Mouse (Mus musculus): ENCODE data around the gene Jhy. TPM values are rescaled to one million over a fixed set of nuclear protein-coding genes. Genes with fewer than 3 reads are reported as not detected.

The Jhy gene
- polyA plus RNA-seq, 1 experiment from 2014 or later, result not detected

GRCm38 (mm10) chr9:40875431-40875830, 88.5 kb downstream of the Jhy start:
- Histone ChIP-seq H3K4me2 (no peak overlapping the region), H3K4me3 (ENCODE audit: low read depth, low read length) (no peak overlapping the region), H3K36me3 (ENCODE audit: control insufficient read depth, insufficient read depth, low read length) (no peaks in the 10 kb centered on the region), H3K27ac (ENCODE audit: low read depth, low read length) (no peak overlapping the region), H3K9me3 (ENCODE audit: control insufficient read depth, low read length) (no peaks in the 10 kb centered on the region), H3K9ac (ENCODE audit: low read depth, low read length) (no peak overlapping the region), H3K27me3 (replicated peaks; ENCODE audit: control insufficient read depth, insufficient read depth, low read length) (peaks cover 97% of the 10 kb centered on the region), H3K4me1 (replicated peaks; ENCODE audit: control insufficient read depth, insufficient read depth, low read length) (0 out of 2 replicates have a peak, but pooled peaks cover 3% of the 10 kb centered on the region)
- DNase-seq (ENCODE audit: low spot score), result no peak
- WGBS, result 4% methylated on average over 17 of the region's 17 CpGs
- no peak for ATAC-seq (replicated peaks; ENCODE audit: low FRiP score)

DNA sequence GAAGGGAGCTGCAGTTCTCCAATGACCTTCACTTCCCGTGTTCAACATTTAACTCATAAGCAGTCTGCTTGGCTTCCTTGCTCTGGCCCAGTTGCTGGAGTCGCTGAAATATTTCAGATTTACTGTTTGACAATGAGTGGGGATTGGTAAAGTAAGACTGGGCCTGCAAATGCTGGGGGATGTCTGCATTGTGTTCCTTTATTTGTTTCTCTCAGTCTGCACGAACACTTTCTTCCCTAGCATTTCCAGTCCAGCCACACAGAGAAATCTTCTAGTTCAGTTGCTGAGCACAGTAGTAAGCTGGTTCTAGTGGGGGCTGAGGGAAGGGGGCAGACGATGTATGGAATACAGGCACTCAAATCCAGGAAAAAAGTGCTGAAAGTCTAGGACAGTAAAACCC, 89.0 kb downstream of the Jhy start:
- H3K36me3 ChIP-seq (ENCODE audit: control insufficient read depth, insufficient read depth, low read length), result no peaks in the 10 kb centered on the region

DNA sequence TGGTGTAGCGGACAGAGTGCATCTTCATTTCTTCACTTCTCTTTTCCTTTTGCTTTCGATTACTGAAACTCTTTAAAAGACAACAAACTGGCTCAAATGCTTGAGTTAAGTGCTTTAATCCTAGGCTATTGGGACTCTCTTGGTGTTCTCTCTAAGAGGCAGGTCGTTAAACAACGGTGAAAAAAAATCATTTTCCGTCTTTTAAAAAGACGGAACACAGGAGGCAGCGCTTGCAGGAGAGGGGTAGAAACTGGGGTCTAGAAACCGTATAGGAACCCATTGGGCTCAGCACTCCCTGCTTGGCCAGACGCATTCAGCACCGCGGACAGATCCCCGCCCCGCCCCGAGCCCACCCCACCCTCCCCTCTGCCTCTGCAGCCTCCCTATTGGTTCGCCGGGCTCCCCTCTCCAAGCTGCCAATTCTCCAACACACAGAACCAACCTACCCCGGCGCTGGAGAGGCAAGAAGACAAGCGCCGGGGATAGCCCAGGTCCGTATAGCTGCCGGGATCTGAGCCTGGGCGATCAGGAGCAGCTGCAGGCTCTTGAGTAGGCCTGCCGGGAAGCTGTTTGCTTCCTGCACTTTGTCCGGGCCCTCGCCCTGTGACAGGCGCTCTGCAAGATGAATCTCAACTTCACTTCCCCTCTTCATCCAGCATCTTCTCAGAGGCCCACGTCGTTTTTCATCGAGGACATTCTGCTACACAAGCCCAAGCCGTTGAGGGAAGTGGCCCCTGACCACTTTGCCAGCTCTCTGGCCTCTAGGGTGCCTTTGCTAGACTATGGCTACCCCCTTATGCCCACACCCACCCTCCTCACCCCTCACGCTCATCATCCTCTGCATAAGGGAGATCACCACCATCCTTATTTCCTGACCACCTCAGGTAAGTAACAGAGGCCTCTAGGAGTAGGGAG, 90.1 kb downstream of the Jhy start, which contains the start of gene Bsx:
Gene Bsx (plus strand): TSS at position 572 of the 915 bp plus-strand sequence.
- Histone ChIP-seq H3K9me3 (ENCODE audit: control insufficient read depth, low read length) (no peaks in the 10 kb centered on the region), H3K4me2 (peak within 1 kb of the TSS; percentile 46), H3K9ac (ENCODE audit: low read depth, low read length) (no peak within 1 kb of the TSS), H3K36me3 (ENCODE audit: control insufficient read depth, insufficient read depth, low read length) (no peaks in the 10 kb centered on the region), H3K27ac (ENCODE audit: low read depth, low read length) (no peak within 1 kb of the TSS), H3K27me3 (replicated peaks; ENCODE audit: control insufficient read depth, insufficient read depth, low read length) (peaks cover 93% of the 10 kb centered on the region), H3K4me3 (ENCODE audit: low read depth, low read length) (no peak within 1 kb of the TSS), H3K4me1 (replicated peaks; ENCODE audit: control insufficient read depth, insufficient read depth, low read length) (0 out of 2 replicates have a peak, but pooled peaks cover 3% of the 10 kb centered on the region)
- WGBS, result 3% methylated on average over 32 of the region's 32 CpGs
- DNase-seq (ENCODE audit: low spot score) (peak; percentile 86), ATAC-seq (replicated peaks; ENCODE audit: low FRiP score) (peak; percentile 53; the same call in 1 of the 2 replicates)

More for the DNA sequence above, 89.0 kb downstream of the Jhy start:
- Histone ChIP-seq H3K9ac (ENCODE audit: low read depth, low read length) (no peak overlapping the region), H3K27me3 (replicated peaks; ENCODE audit: control insufficient read depth, insufficient read depth, low read length) (peaks cover 97% of the 10 kb centered on the region), H3K4me3 (ENCODE audit: low read depth, low read length) (no peak overlapping the region), H3K4me1 (replicated peaks; ENCODE audit: control insufficient read depth, insufficient read depth, low read length) (0 out of 2 replicates have a peak, but pooled peaks cover 3% of the 10 kb centered on the region), H3K27ac (ENCODE audit: low read depth, low read length) (no peak overlapping the region), H3K9me3 (ENCODE audit: control insufficient read depth, low read length) (no peaks in the 10 kb centered on the region), H3K4me2 (no peak overlapping the region)
- DNase-seq (ENCODE audit: low spot score) (no peak), ATAC-seq (replicated peaks; ENCODE audit: low FRiP score) (no peak)
- WGBS, result 6% methylated on average over 4 of the region's 4 CpGs

DNA sequence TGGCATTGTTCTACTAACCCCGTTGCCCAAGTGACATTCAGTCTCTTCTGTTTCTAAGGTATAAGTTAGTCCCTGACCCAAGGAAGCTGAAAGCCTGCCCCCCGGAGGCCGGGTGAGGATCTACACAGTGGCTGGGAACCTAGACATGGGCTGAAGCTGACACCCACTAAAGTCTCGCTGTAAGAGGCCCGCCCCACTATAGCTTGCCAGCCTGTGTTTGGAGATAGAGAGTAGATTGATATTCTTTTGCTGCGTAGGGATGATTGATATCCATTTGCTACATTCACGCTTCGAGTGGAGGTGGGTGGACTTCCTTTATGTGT, 91.8 kb downstream of the Jhy start:
- DNase-seq (ENCODE audit: low spot score), result no peak
- H3K9ac ChIP-seq (ENCODE audit: low read depth, low read length), result no peak overlapping the region
- ATAC-seq (replicated peaks; ENCODE audit: low FRiP score), result no peak
- 5% methylated on average over 8 of the region's 8 CpGs for WGBS
- no peaks in the 10 kb centered on the region for H3K9me3 ChIP-seq (ENCODE audit: control insufficient read depth, low read length)
- peaks cover 76% of the 10 kb centered on the region for H3K27me3 ChIP-seq (replicated peaks; ENCODE audit: control insufficient read depth, insufficient read depth, low read length)
- no peak overlapping the region for H3K27ac ChIP-seq (ENCODE audit: low read depth, low read length)
- H3K4me3 ChIP-seq (ENCODE audit: low read depth, low read length), result peak overlapping the region; percentile 20; the same call in 1 of the 2 replicates
- H3K4me1 ChIP-seq (replicated peaks; ENCODE audit: control insufficient read depth, insufficient read depth, low read length), result 0 out of 2 replicates have a peak, but pooled peaks cover 3% of the 10 kb centered on the region
- H3K36me3 ChIP-seq (ENCODE audit: control insufficient read depth, insufficient read depth, low read length), result no peaks in the 10 kb centered on the region
- peak overlapping the region; percentile 45 for H3K4me2 ChIP-seq

DNA sequence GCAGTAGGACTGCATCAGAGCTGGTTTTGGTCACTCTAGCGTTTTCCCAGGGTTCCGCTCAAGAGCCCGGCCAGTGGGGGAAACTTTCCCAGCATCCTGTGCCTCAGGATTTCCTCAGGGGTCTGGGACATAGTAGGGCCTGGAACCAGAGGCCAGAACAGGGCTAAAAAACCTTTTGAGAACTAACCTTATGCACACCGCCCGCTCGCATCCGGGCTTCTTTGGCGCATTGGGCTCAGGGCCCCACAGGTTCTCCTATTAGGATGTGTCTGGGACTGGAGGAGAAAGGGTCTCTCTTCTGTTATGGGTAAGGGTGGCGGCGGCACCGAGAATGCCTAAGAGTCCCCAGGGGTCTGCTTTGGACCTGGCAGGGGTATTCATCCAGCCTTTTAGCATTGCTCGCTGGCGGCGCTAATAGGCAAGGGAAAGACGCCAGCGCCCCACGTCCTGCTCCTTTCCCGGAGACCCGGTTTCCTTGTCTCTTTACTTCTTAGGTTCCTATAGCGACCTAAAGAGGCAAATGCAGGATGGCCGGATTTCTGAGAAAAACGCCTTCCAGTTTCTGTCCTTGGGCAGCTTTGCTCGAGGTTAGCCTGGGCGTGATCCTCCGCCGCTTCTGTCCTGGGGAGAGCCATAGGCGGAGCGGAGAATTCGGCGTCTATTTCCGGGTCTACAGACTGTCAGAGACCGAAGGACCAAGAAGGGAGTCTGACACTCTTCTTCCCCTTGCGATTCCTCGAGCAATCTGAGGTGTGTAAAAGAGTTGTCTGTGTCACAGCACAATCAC, 92.4 kb downstream of the Jhy start:
- no peak for ATAC-seq (replicated peaks; ENCODE audit: low FRiP score)
- peak overlapping the region; percentile 20 for H3K4me3 ChIP-seq (ENCODE audit: low read depth, low read length)

DNA sequence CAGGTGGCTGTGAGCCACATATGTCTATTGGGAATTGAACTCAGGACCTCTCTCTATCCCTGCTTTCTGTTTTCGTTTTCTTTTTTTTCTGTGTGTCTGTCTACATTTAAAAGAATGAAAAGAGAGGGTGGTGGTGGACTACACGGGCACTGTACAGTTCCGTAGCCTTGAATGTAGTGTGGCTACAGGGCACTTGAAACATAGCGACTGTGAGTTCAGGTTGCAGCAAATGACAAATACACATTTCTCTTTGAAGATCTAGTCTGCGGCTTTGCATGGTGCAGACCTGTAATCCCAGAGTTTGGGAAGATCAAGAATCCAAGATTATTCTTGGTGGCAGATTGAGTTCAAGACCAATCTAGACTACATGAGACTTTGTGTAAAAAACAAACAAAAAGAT, 93.6 kb downstream of the Jhy start:
- Histone ChIP-seq H3K4me2 (no peak overlapping the region), H3K9me3 (ENCODE audit: control insufficient read depth, low read length) (no peaks in the 10 kb centered on the region), H3K4me1 (replicated peaks; ENCODE audit: control insufficient read depth, insufficient read depth, low read length) (0 out of 2 replicates have a peak, but pooled peaks cover 3% of the 10 kb centered on the region), H3K27ac (ENCODE audit: low read depth, low read length) (no peak overlapping the region), H3K36me3 (ENCODE audit: control insufficient read depth, insufficient read depth, low read length) (no peaks in the 10 kb centered on the region), H3K4me3 (ENCODE audit: low read depth, low read length) (no peak overlapping the region), H3K27me3 (replicated peaks; ENCODE audit: control insufficient read depth, insufficient read depth, low read length) (peaks cover 58% of the 10 kb centered on the region), H3K9ac (ENCODE audit: low read depth, low read length) (no peak overlapping the region)
- DNase-seq (ENCODE audit: low spot score) (no peak), ATAC-seq (replicated peaks; ENCODE audit: low FRiP score) (no peak)
- WGBS, result 76% methylated on average over 5 of the region's 5 CpGs

More for the DNA sequence above, 92.4 kb downstream of the Jhy start:
- Histone ChIP-seq H3K4me1 (replicated peaks; ENCODE audit: control insufficient read depth, insufficient read depth, low read length) (0 out of 2 replicates have a peak, but pooled peaks cover 3% of the 10 kb centered on the region), H3K36me3 (ENCODE audit: control insufficient read depth, insufficient read depth, low read length) (no peaks in the 10 kb centered on the region), H3K27me3 (replicated peaks; ENCODE audit: control insufficient read depth, insufficient read depth, low read length) (peaks cover 70% of the 10 kb centered on the region), H3K27ac (ENCODE audit: low read depth, low read length) (no peak overlapping the region), H3K9ac (ENCODE audit: low read depth, low read length) (no peak overlapping the region), H3K4me2 (peak overlapping the region; percentile 45), H3K9me3 (ENCODE audit: control insufficient read depth, low read length) (no peaks in the 10 kb centered on the region)
- 3% methylated on average over 34 of the region's 34 CpGs for WGBS
- DNase-seq (ENCODE audit: low spot score), result no peak

GRCm38 (mm10) chr9:40859196-40859595, 104.7 kb downstream of the Jhy start:
- no peaks in the 10 kb centered on the region for H3K36me3 ChIP-seq (ENCODE audit: control insufficient read depth, insufficient read depth, low read length)
- H3K27me3 ChIP-seq (replicated peaks; ENCODE audit: control insufficient read depth, insufficient read depth, low read length), result peaks cover 21% of the 10 kb centered on the region
- no peak overlapping the region for H3K27ac ChIP-seq (ENCODE audit: low read depth, low read length)
- no peak overlapping the region; the same call in 1 of the 2 replicates for H3K4me3 ChIP-seq (ENCODE audit: low read depth, low read length)
- H3K4me2 ChIP-seq, result peak overlapping the region; percentile 47
- H3K4me1 ChIP-seq (replicated peaks; ENCODE audit: control insufficient read depth, insufficient read depth, low read length), result no peaks in the 10 kb centered on the region
- DNase-seq (ENCODE audit: low spot score) (no peak), ATAC-seq (replicated peaks; ENCODE audit: low FRiP score) (no peak)
- WGBS, result 13% methylated on average over 9 of the region's 9 CpGs
- H3K9ac ChIP-seq (ENCODE audit: low read depth, low read length), result no peak overlapping the region
- no peaks in the 10 kb centered on the region for H3K9me3 ChIP-seq (ENCODE audit: control insufficient read depth, low read length)

DNA sequence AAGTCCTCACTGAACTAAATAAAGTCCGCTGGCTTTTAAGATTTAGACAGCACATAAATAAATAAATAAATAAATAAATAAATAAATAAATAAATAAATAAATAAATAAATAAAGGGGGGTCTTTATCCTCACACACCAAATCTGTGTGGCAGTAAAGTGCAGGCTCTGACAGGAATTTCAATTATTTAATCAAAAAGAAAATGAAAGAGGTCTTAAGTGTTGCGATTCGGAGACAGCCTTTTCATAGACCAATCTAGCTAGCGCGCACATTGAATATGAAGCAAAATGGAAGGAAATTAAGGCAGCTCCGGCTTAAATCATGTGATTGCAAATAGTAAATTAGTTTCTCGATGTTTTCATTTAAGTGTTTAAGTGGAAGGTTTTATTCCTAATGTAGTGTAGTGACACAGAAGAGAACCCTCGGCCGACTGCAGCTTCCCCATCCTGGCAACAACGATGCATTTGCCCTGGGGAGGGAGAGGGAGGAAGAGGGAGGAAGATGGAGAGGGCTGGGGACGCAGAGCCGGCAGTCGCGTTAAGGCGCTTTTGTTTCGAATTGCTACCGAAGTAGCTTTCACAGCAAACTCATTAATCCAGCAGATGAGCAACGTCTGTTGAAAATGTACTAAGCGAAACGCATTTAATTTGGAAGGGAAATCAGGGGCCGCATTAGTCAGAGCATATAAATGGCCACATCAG, 105.3 kb downstream of the Jhy start:
- H3K4me2 ChIP-seq, result peak overlapping the region; percentile 47
- H3K4me3 ChIP-seq (ENCODE audit: low read depth, low read length), result peak overlapping the region; percentile 25; the same call in 1 of the 2 replicates
- WGBS, result 18% methylated on average over 21 of the region's 21 CpGs
- no peaks in the 10 kb centered on the region for H3K9me3 ChIP-seq (ENCODE audit: control insufficient read depth, low read length)
- DNase-seq (ENCODE audit: low spot score), result no peak
- H3K36me3 ChIP-seq (ENCODE audit: control insufficient read depth, insufficient read depth, low read length), result no peaks in the 10 kb centered on the region
- H3K4me1 ChIP-seq (replicated peaks; ENCODE audit: control insufficient read depth, insufficient read depth, low read length), result no peaks in the 10 kb centered on the region
- H3K27me3 ChIP-seq (replicated peaks; ENCODE audit: control insufficient read depth, insufficient read depth, low read length), result peaks cover 21% of the 10 kb centered on the region
- ATAC-seq (replicated peaks; ENCODE audit: low FRiP score), result no peak
- H3K27ac ChIP-seq (ENCODE audit: low read depth, low read length), result no peak overlapping the region
- no peak overlapping the region for H3K9ac ChIP-seq (ENCODE audit: low read depth, low read length)

All from liver, embryonic 11.5 days (tissue).